Mouse (Mus musculus): Measurements from ENCODE around the gene Sema4f. TPM values are rescaled to one million over a fixed set of nuclear protein-coding genes. Genes with fewer than 3 reads are reported as not detected.

The Sema4f gene
- polyA plus RNA-seq, 1 experiment = 1.2 TPM

DNA sequence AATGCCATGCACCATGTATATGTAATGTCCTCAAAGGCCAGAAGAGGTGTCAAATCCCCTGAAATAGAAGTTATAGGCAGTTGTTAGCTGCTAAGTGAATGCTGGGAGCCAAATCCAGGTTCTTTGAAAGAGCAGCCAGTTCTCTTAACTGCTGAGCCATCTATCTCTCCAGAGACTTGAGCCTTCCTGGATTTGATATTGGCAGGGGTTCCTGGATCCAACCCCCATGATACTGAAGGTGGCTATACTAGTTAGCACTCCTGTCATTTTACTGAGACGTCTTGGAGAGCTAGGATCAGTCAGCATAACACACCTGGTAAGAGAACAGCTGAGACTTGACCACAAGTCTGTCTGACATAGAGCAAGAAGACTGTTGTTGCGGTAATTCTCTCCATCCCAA lies 54.1 kb downstream of the Sema4f start:
- H3K27me3 ChIP-seq (ENCODE audit: control insufficient read depth, insufficient read depth, low read length, poor library complexity, severe bottlenecking) = no peaks in the 10 kb centered on the region
- H3K4me1 ChIP-seq (ENCODE audit: control insufficient read depth, insufficient read depth, low read length) = peaks cover 3% of the 10 kb centered on the region
- H3K4me3 ChIP-seq (ENCODE audit: low read depth, low read length) = no peak overlapping the region
- no peak overlapping the region for H3K9ac ChIP-seq (ENCODE audit: low read depth, poor library complexity, severe bottlenecking)
- H3K36me3 ChIP-seq (ENCODE audit: control insufficient read depth, insufficient read depth, low read length, poor library complexity, severe bottlenecking) = no peaks in the 10 kb centered on the region
- no peak for TF ChIP-seq CTCF (IDR thresholded peaks at IDR 0.05; ENCODE audit: low read depth, low read length)
- TF ChIP-seq POLR2A (IDR thresholded peaks at IDR 0.05; ENCODE audit: insufficient read depth, low read length) = no peak
- TF ChIP-seq EP300 (IDR thresholded peaks at IDR 0.05; ENCODE audit: insufficient read depth, low read depth, low read length) = no peak
- H3K9me3 ChIP-seq (replicated peaks; ENCODE audit: control insufficient read depth, insufficient read depth, low read length, poor library complexity, severe bottlenecking) = no peaks in the 10 kb centered on the region
- H3K27ac ChIP-seq (ENCODE audit: insufficient read depth, low read length) = no peak overlapping the region

DNA sequence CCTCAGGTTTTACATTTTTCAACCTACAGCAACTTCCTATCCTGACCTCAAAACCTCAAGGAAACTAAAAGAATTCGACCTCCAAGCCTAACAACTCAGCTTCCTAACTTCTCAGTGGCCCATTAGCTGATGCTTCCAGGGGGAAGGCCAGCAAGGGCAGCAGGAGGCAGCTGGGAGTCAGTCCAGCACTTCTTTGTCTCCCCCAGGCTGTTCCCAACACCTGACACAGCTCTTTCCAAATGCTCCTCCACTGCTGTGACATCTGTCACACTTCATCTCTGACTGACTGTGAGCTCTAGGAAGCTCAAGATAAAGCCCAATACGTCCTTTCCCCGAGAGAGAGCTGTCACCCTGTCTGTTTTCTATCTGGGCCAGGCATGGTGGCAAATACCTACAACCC lies 55.0 kb downstream of the Sema4f start:
- H3K9ac ChIP-seq (ENCODE audit: low read depth, poor library complexity, severe bottlenecking) = no peak overlapping the region
- no peak overlapping the region for H3K4me3 ChIP-seq (ENCODE audit: low read depth, low read length)
- TF ChIP-seq POLR2A (IDR thresholded peaks at IDR 0.05; ENCODE audit: insufficient read depth, low read length) (no peak), CTCF (IDR thresholded peaks at IDR 0.05; ENCODE audit: low read depth, low read length) (no peak), EP300 (IDR thresholded peaks at IDR 0.05; ENCODE audit: insufficient read depth, low read depth, low read length) (no peak)
- H3K4me1 ChIP-seq (ENCODE audit: control insufficient read depth, insufficient read depth, low read length) = peaks cover 3% of the 10 kb centered on the region
- H3K36me3 ChIP-seq (ENCODE audit: control insufficient read depth, insufficient read depth, low read length, poor library complexity, severe bottlenecking) = no peaks in the 10 kb centered on the region
- H3K27me3 ChIP-seq (ENCODE audit: control insufficient read depth, insufficient read depth, low read length, poor library complexity, severe bottlenecking) = no peaks in the 10 kb centered on the region
- no peaks in the 10 kb centered on the region for H3K9me3 ChIP-seq (replicated peaks; ENCODE audit: control insufficient read depth, insufficient read depth, low read length, poor library complexity, severe bottlenecking)
- H3K27ac ChIP-seq (ENCODE audit: insufficient read depth, low read length) = no peak overlapping the region

- Histone ChIP-seq H3K27ac (ENCODE audit: insufficient read depth, low read length) (no peak overlapping the region), H3K9me3 (replicated peaks; ENCODE audit: control insufficient read depth, insufficient read depth, low read length, poor library complexity, severe bottlenecking) (no peaks in the 10 kb centered on the region), H3K27me3 (ENCODE audit: control insufficient read depth, insufficient read depth, low read length, poor library complexity, severe bottlenecking) (no peaks in the 10 kb centered on the region), H3K9ac (ENCODE audit: low read depth, poor library complexity, severe bottlenecking) (peak overlapping the region; percentile 46), H3K4me3 (ENCODE audit: low read depth, low read length) (peak overlapping the region; percentile 46), H3K36me3 (ENCODE audit: control insufficient read depth, insufficient read depth, low read length, poor library complexity, severe bottlenecking) (no peaks in the 10 kb centered on the region), H3K4me1 (ENCODE audit: control insufficient read depth, insufficient read depth, low read length) (peaks cover 3% of the 10 kb centered on the region)
- no peak for TF ChIP-seq POLR2A (IDR thresholded peaks at IDR 0.05; ENCODE audit: insufficient read depth, low read length)
- TF ChIP-seq CTCF (IDR thresholded peaks at IDR 0.05; ENCODE audit: low read depth, low read length) = peak; percentile 72
- TF ChIP-seq EP300 (IDR thresholded peaks at IDR 0.05; ENCODE audit: insufficient read depth, low read depth, low read length) = 0 out of 2 replicates have a peak, but pooled peaks have one; percentile 22
Observed at GRCm38 (mm10) chr6:82881485-82882096, 58.0 kb downstream of the Sema4f start.

- Histone ChIP-seq H3K36me3 (ENCODE audit: control insufficient read depth, insufficient read depth, low read length, poor library complexity, severe bottlenecking) (no peaks in the 10 kb centered on the region), H3K27me3 (ENCODE audit: control insufficient read depth, insufficient read depth, low read length, poor library complexity, severe bottlenecking) (no peaks in the 10 kb centered on the region), H3K27ac (ENCODE audit: insufficient read depth, low read length) (no peak overlapping the region), H3K9me3 (replicated peaks; ENCODE audit: control insufficient read depth, insufficient read depth, low read length, poor library complexity, severe bottlenecking) (no peaks in the 10 kb centered on the region), H3K9ac (ENCODE audit: low read depth, poor library complexity, severe bottlenecking) (no peak overlapping the region), H3K4me1 (ENCODE audit: control insufficient read depth, insufficient read depth, low read length) (no peaks in the 10 kb centered on the region), H3K4me3 (ENCODE audit: low read depth, low read length) (no peak overlapping the region)
- TF ChIP-seq EP300 (IDR thresholded peaks at IDR 0.05; ENCODE audit: insufficient read depth, low read depth, low read length) (no peak), CTCF (IDR thresholded peaks at IDR 0.05; ENCODE audit: low read depth, low read length) (peak; percentile 62)
Observed at GRCm38 (mm10) chr6:82880807-82881206, 58.8 kb downstream of the Sema4f start.

GRCm38 (mm10) chr6:82879463-82880089 lies 60.0 kb downstream of the Sema4f start:
- no peaks in the 10 kb centered on the region for H3K9me3 ChIP-seq (replicated peaks; ENCODE audit: control insufficient read depth, insufficient read depth, low read length, poor library complexity, severe bottlenecking)
- no peak overlapping the region for H3K9ac ChIP-seq (ENCODE audit: low read depth, poor library complexity, severe bottlenecking)
- H3K4me1 ChIP-seq (ENCODE audit: control insufficient read depth, insufficient read depth, low read length) = no peaks in the 10 kb centered on the region
- H3K27ac ChIP-seq (ENCODE audit: insufficient read depth, low read length) = no peak overlapping the region
- H3K4me3 ChIP-seq (ENCODE audit: low read depth, low read length) = no peak overlapping the region
- no peaks in the 10 kb centered on the region for H3K36me3 ChIP-seq (ENCODE audit: control insufficient read depth, insufficient read depth, low read length, poor library complexity, severe bottlenecking)
- H3K27me3 ChIP-seq (ENCODE audit: control insufficient read depth, insufficient read depth, low read length, poor library complexity, severe bottlenecking) = no peaks in the 10 kb centered on the region
- TF ChIP-seq CTCF (IDR thresholded peaks at IDR 0.05; ENCODE audit: low read depth, low read length) (no peak), EP300 (IDR thresholded peaks at IDR 0.05; ENCODE audit: insufficient read depth, low read depth, low read length) (no peak), POLR2A (IDR thresholded peaks at IDR 0.05; ENCODE audit: insufficient read depth, low read length) (no peak)

DNA sequence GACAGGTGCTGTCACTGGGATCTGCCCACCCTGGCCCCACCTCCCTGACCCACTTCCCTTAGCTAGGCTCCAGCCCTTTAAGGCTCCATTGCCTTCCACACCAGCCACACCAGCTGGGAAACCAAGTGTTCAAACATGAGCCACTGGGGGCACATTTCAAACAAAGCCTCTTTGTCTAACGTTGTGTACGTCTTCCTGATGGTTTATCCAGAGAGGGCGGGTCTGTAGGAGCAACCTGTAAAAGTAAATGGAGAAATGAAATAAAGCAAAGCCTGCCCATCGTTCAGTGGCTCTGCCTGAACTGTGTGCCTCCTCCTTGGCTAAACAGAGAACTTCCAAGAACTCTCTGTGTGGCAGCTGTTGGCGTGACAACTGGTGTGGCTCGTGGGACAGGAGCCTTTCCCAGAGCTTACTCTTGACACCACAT lies 64.0 kb downstream of the Sema4f start:
- Histone ChIP-seq H3K27me3 (ENCODE audit: control insufficient read depth, insufficient read depth, low read length, poor library complexity, severe bottlenecking) (no peaks in the 10 kb centered on the region), H3K4me3 (ENCODE audit: low read depth, low read length) (no peak overlapping the region), H3K9ac (ENCODE audit: low read depth, poor library complexity, severe bottlenecking) (no peak overlapping the region), H3K4me1 (ENCODE audit: control insufficient read depth, insufficient read depth, low read length) (peaks cover 1% of the 10 kb centered on the region), H3K9me3 (replicated peaks; ENCODE audit: control insufficient read depth, insufficient read depth, low read length, poor library complexity, severe bottlenecking) (no peaks in the 10 kb centered on the region), H3K36me3 (ENCODE audit: control insufficient read depth, insufficient read depth, low read length, poor library complexity, severe bottlenecking) (no peaks in the 10 kb centered on the region), H3K27ac (ENCODE audit: insufficient read depth, low read length) (no peak overlapping the region)
- TF ChIP-seq CTCF (IDR thresholded peaks at IDR 0.05; ENCODE audit: low read depth, low read length) (no peak), POLR2A (IDR thresholded peaks at IDR 0.05; ENCODE audit: insufficient read depth, low read length) (no peak), EP300 (IDR thresholded peaks at IDR 0.05; ENCODE audit: insufficient read depth, low read depth, low read length) (no peak)
